Mouse (Mus musculus) hindbrain, embryonic 16.5 days (tissue): ENCODE measurements around the gene S1pr5. TPM values are rescaled to one million over a fixed set of nuclear protein-coding genes. Genes with fewer than 3 reads are reported as not detected.
A peak's percentile ranks its signal among the peaks of the same experiment; 100 is the strongest.

Source experiments
- ATAC-seq: fragments of 200-750 bp; cut with Nextera tagmentation; 2 replicates; pipeline ENCODE4 v1.8.0; 2017; ENCODE audit warnings: moderate TSS enrichment, moderate library complexity
- H3K27ac ChIP-seq: fragments of 300-500 bp; sonication (generic); 2 replicates; pipeline ENCODE4 v1.5.1; 2014; ENCODE audit warnings: low read depth, mild to moderate bottlenecking, control low read depth, low read length, moderate library complexity
- H3K27me3 ChIP-seq: fragments of 300-500 bp; sonication (generic); replicated peaks from 2 replicates; pipeline ENCODE4 v1.6.1; 2014; ENCODE audit warnings: low read length; ENCODE audit not compliant: control insufficient read depth, insufficient read depth
- H3K36me3 ChIP-seq: fragments of 300-500 bp; sonication (generic); 2 replicates; pipeline ENCODE4 v1.6.1; 2014; ENCODE audit warnings: mild to moderate bottlenecking, low read length, moderate library complexity, mixed read lengths; ENCODE audit not compliant: control insufficient read depth, insufficient read depth
- H3K4me1 ChIP-seq: fragments of 300-500 bp; sonication (generic); 2 replicates; pipeline ENCODE4 v1.6.1; 2014; ENCODE audit warnings: low read depth, low read length; ENCODE audit not compliant: control insufficient read depth, insufficient read depth
- H3K4me2 ChIP-seq: fragments of 300-500 bp; sonication (generic); 2 replicates; pipeline ENCODE4 v1.6.1; 2014; ENCODE audit warnings: mild to moderate bottlenecking, low read length, control low read depth, moderate library complexity
- H3K4me3 ChIP-seq: fragments of 300-500 bp; sonication (generic); 2 replicates; pipeline ENCODE4 v1.5.1; 2014; ENCODE audit warnings: mild to moderate bottlenecking, low read length, control low read depth, moderate library complexity
- H3K9ac ChIP-seq: fragments of 300-500 bp; sonication (generic); 2 replicates; pipeline ENCODE4 v1.6.1; 2014; ENCODE audit warnings: low read depth, mild to moderate bottlenecking, control low read depth, low read length, moderate library complexity
- H3K9me3 ChIP-seq: fragments of 300-500 bp; sonication (generic); 2 replicates; pipeline ENCODE4 v1.6.1; 2014; ENCODE audit warnings: mild to moderate bottlenecking, low read length, moderate library complexity; ENCODE audit not compliant: control insufficient read depth
- WGBS: fragments of 180-500 bp; shearing (Covaris S2); extraction: QIAGEN DNeasy Blood & Tissue Kit; methylation state at CpG from one replicate; pipeline ENCODE4 v1.1.7; 2014; 5-methylcytosine and 5-hydroxymethylcytosine counted together
- polyA plus RNA-seq: library from polyadenylated mRNA; unstranded; fragments of >200 nt; fragmentation: Nextera tagmentation; extraction: Ambion mirVana; gene quantifications from 2 replicates; pipeline ENCODE4 v1.2.1, GENCODE M21; 2015

The S1pr5 gene
- polyA plus RNA-seq, 1 experiment from 2014 or later: 5.7 TPM

GRCm38 (mm10) chr9:21286753-21287152, 38.5 kb upstream of the S1pr5 start:
- H3K36me3 ChIP-seq: peaks cover 16% of the 10 kb centered on the region
- no peaks in the 10 kb centered on the region for H3K9me3 ChIP-seq
- WGBS: 74% methylated on average over 3 of the region's 3 CpGs
- no peak for ATAC-seq
- H3K4me3 ChIP-seq: peak overlapping the region; percentile 82
- peak overlapping the region; percentile 79 for H3K9ac ChIP-seq
- peaks cover 30% of the 10 kb centered on the region for H3K4me1 ChIP-seq
- H3K27me3 ChIP-seq: no peaks in the 10 kb centered on the region
- no peak overlapping the region for H3K27ac ChIP-seq
- H3K4me2 ChIP-seq: peak overlapping the region; percentile 92

GRCm38 (mm10) chr9:21283994-21284393, 35.8 kb upstream of the S1pr5 start:
- no peak for ATAC-seq
- peaks cover 29% of the 10 kb centered on the region for H3K36me3 ChIP-seq
- H3K4me2 ChIP-seq: no peak overlapping the region
- H3K4me1 ChIP-seq: peaks cover 17% of the 10 kb centered on the region
- WGBS: 86% methylated on average over 3 of the region's 3 CpGs
- H3K9ac ChIP-seq: no peak overlapping the region
- H3K27ac ChIP-seq: no peak overlapping the region
- no peak overlapping the region for H3K4me3 ChIP-seq
- no peaks in the 10 kb centered on the region for H3K9me3 ChIP-seq
- no peaks in the 10 kb centered on the region for H3K27me3 ChIP-seq

- Histone ChIP-seq H3K4me3 (no peak overlapping the region), H3K36me3 (peaks cover 29% of the 10 kb centered on the region), H3K9ac (no peak overlapping the region), H3K4me2 (no peak overlapping the region), H3K27me3 (no peaks in the 10 kb centered on the region), H3K4me1 (peaks cover 14% of the 10 kb centered on the region), H3K27ac (no peak overlapping the region), H3K9me3 (no peaks in the 10 kb centered on the region)
- 94% methylated on average over 5 of the region's 5 CpGs for WGBS
- no peak for ATAC-seq
Observed at GRCm38 (mm10) chr9:21283591-21283990, 35.3 kb upstream of the S1pr5 start.

GRCm38 (mm10) chr9:21277776-21278175, 29.5 kb upstream of the S1pr5 start:
- no peak for ATAC-seq
- Histone ChIP-seq H3K4me2 (no peak overlapping the region), H3K9ac (no peak overlapping the region), H3K27ac (no peak overlapping the region), H3K27me3 (no peaks in the 10 kb centered on the region), H3K4me3 (no peak overlapping the region), H3K4me1 (no peaks in the 10 kb centered on the region), H3K36me3 (peaks cover 47% of the 10 kb centered on the region), H3K9me3 (no peaks in the 10 kb centered on the region)
- 93% methylated on average over 5 of the region's 5 CpGs for WGBS

GRCm38 (mm10) chr9:21276307-21276706, 28.1 kb upstream of the S1pr5 start:
- H3K9ac ChIP-seq: no peak overlapping the region
- no peak overlapping the region for H3K4me2 ChIP-seq
- peaks cover 53% of the 10 kb centered on the region for H3K36me3 ChIP-seq
- no peaks in the 10 kb centered on the region for H3K9me3 ChIP-seq
- no peak overlapping the region for H3K27ac ChIP-seq
- H3K4me3 ChIP-seq: no peak overlapping the region
- WGBS: 94% methylated on average over 8 of the region's 8 CpGs
- H3K27me3 ChIP-seq: no peaks in the 10 kb centered on the region
- H3K4me1 ChIP-seq: no peaks in the 10 kb centered on the region
- ATAC-seq: no peak

GRCm38 (mm10) chr9:21275727-21276126, 27.5 kb upstream of the S1pr5 start:
- Histone ChIP-seq H3K4me3 (no peak overlapping the region), H3K4me2 (no peak overlapping the region), H3K27me3 (no peaks in the 10 kb centered on the region), H3K36me3 (peaks cover 56% of the 10 kb centered on the region), H3K4me1 (no peaks in the 10 kb centered on the region), H3K9me3 (no peaks in the 10 kb centered on the region), H3K9ac (no peak overlapping the region), H3K27ac (no peak overlapping the region)
- WGBS: 93% methylated on average over 12 of the region's 12 CpGs
- ATAC-seq: no peak

GRCm38 (mm10) chr9:21275013-21275710, 26.9 kb upstream of the S1pr5 start:
- no peak overlapping the region for H3K4me3 ChIP-seq
- H3K4me2 ChIP-seq: no peak overlapping the region
- H3K4me1 ChIP-seq: no peaks in the 10 kb centered on the region
- no peaks in the 10 kb centered on the region for H3K27me3 ChIP-seq
- H3K9me3 ChIP-seq: no peaks in the 10 kb centered on the region
- 87% methylated on average over 7 of the region's 7 CpGs for WGBS
- H3K9ac ChIP-seq: no peak overlapping the region
- peaks cover 58% of the 10 kb centered on the region for H3K36me3 ChIP-seq
- no peak for ATAC-seq
- no peak overlapping the region for H3K27ac ChIP-seq

- no peak overlapping the region for H3K4me3 ChIP-seq
- H3K27me3 ChIP-seq: no peaks in the 10 kb centered on the region
- no peaks in the 10 kb centered on the region for H3K4me1 ChIP-seq
- H3K27ac ChIP-seq: no peak overlapping the region
- no peak overlapping the region for H3K9ac ChIP-seq
- peaks cover 57% of the 10 kb centered on the region for H3K36me3 ChIP-seq
- WGBS: 90% methylated on average over 3 of the region's 3 CpGs
- no peak overlapping the region for H3K4me2 ChIP-seq
- H3K9me3 ChIP-seq: no peaks in the 10 kb centered on the region
- ATAC-seq: no peak
Observed at GRCm38 (mm10) chr9:21274336-21274735, 26.1 kb upstream of the S1pr5 start.

GRCm38 (mm10) chr9:21273520-21274228, 25.4 kb upstream of the S1pr5 start:
- Histone ChIP-seq H3K4me2 (no peak overlapping the region), H3K9me3 (no peaks in the 10 kb centered on the region), H3K4me3 (no peak overlapping the region), H3K27ac (no peak overlapping the region), H3K27me3 (no peaks in the 10 kb centered on the region), H3K4me1 (no peaks in the 10 kb centered on the region), H3K9ac (no peak overlapping the region), H3K36me3 (peaks cover 58% of the 10 kb centered on the region)
- 78% methylated on average over 7 of the region's 7 CpGs for WGBS
- ATAC-seq: no peak
